Mouse (Mus musculus) inflammation-experienced regulatory T-cells, adult 6 months (primary cell): ENCODE results near the gene Pou2f1. TPM values are rescaled to one million over a fixed set of nuclear protein-coding genes. Genes with fewer than 3 reads are reported as not detected.
A peak's percentile ranks its signal among the peaks of the same experiment; 100 is the strongest.

Experiments
- ATAC-seq: one replicate; pipeline ENCODE4 v1.8.0; 2017
- polyA plus RNA-seq, 3 experiments: library from polyadenylated mRNA; unstranded; fragments of 100-300 nt; shearing (Covaris generic); gene quantifications; one replicate each; pipeline ENCODE4 v1.2.1; 2017

Pou2f1 gene
- 10 to 100 TPM; 26.0 to 60.8 (median 47.6) TPM for polyA plus RNA-seq

DNA sequence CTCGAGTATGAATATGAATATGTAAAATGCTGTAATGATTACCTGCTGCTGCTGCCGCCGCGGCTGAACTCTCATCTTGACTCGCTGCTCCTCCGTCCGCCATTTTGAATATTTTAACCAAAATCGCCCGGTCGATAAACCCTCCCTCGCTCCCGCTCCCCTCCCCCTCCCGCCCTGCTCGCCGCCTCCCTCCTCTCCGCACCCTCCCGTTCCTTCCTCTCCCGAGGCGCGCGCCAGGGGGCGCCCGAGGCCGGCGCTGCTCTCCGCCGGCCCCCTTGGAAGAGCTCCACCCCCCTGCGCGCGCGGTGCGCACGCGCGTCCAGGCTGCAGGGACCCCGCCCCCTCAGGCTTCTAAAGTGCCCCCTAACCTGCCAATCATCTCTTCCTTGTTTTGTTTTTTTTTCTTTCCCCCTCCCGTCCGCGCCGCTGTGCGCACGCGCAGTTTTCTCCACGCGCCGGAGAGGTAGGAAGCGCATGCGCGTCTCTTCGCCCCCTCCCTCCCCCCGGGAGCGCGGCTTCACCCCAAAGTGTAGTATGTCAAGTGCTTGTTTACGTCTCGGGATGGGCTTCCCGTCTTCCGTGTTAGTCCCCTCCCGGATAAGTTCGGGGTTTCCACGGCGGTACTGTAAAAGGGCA, at the start of gene Pou2f1:
Gene Pou2f1, minus strand, starts transcription at position 159 of the 636 bp plus-strand sequence.
- peak; percentile 60 for ATAC-seq

DNA sequence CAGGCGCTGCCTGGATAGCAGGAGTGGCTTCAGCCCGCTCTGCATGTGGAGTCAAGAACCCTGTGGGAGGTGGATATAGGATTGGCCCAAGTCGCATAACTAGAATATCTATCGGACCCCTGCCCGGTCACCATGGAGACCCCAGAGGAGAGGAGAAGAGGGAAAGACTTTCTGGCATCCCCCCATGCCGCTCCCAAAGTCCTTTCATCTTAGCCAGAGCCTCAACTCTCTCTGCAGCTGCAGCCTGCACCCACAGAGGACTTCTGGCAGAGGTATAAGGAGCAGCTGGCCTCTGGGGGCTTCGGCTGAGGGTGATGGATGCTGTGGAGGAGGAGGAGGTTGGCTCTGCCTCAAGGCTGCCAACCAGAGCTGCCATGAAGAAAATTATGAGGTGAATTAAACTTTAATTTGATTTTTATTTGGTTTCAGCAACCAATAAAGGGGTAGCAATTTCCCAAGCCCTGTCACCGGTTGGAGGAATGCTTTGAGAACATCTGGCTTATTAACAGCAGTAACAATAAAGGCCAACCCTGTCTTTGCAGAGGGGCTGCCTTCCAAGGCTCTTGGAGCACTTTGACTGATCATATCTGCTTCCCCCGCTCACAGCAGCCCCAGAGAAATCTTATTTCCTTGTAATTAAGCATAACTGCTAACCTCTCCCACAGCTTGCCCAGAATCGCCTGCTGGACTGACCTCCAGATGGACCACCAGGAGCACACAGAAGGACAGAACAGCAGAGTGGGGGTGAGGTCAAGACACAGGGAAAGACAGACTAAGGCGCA, 46.8 kb upstream of the Pou2f1 start:
- no peak for ATAC-seq

DNA sequence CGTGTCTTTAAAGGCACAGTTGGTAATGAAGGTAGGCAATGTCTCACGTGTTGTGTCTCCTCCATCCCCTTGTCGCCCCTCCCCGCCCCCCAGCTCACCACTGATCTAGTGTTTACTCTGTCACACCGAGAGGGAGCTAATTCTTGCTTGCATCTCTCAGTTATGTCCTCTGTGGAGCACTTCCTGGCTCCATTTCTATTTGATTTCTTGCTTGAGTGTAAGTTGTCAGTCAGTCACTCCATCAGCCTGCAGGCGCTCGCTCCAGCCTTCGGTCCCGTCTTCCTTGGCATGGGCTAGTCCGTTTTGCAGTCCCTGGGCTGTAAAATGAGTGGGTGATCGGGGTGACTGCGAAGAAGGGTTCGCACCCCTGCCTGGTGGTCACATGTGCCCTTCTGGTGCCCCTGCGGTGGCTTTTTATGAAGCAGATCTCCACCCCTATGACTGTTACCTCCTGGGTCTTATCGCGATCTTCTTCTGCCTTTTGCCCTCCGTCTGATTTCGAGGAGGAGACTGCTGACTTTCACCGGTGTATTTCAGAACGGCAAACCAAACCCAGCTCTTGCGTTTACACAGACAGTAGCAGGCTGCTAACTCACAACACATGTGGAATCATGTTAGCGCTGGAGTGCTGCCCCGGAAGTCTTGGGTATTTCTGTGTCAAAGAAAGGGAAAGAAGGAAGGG, 45.9 kb upstream of the Pou2f1 start:
- peak; percentile 62 for ATAC-seq

DNA sequence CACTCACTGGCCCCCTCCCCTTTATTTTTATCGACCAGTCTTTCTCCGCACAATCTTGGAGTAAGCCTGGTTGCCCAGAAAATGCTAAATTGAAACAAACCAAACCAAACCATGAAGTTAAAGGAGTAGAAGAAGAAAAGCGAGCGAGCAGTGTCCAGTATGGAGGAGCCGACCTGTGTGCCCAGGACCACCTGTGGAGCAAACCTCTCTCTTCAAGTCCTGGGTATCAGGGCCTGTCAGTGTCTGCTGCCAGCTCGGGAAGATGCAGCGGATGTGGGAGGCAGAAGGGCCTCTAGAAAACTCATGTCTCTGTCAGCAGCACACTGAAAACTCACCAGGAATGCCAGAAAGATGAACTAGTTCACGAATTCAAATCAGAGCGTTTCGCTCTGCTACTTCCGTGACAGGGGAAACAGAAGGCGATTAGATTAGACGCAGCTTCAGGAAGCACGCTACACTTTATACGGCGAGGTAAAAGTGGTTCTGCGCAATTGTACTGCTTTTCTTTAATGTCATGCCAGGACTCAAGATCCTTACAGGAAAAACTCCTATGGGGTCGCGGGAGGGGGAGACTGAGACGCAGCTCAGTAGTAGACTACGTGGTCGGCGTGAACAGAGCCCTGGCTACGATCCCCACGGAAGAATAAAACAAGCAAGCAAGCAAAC, 45.2 kb upstream of the Pou2f1 start:
- ATAC-seq = peak; percentile 58

DNA sequence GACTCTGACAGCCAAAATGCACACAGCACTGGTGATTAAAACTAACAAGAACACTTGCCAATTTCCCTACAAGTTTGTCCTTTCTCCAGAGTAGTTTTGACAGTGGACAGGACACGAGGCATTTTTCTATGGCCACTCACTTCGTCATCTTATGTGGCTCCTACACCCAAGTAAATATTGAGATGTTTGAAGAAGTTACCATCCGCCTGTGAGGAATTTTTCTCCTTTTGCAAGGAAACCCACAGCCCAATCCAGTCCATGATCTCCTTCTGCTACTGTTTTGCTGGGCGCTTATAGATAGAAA, 43.4 kb upstream of the Pou2f1 start:
- no peak for ATAC-seq

DNA sequence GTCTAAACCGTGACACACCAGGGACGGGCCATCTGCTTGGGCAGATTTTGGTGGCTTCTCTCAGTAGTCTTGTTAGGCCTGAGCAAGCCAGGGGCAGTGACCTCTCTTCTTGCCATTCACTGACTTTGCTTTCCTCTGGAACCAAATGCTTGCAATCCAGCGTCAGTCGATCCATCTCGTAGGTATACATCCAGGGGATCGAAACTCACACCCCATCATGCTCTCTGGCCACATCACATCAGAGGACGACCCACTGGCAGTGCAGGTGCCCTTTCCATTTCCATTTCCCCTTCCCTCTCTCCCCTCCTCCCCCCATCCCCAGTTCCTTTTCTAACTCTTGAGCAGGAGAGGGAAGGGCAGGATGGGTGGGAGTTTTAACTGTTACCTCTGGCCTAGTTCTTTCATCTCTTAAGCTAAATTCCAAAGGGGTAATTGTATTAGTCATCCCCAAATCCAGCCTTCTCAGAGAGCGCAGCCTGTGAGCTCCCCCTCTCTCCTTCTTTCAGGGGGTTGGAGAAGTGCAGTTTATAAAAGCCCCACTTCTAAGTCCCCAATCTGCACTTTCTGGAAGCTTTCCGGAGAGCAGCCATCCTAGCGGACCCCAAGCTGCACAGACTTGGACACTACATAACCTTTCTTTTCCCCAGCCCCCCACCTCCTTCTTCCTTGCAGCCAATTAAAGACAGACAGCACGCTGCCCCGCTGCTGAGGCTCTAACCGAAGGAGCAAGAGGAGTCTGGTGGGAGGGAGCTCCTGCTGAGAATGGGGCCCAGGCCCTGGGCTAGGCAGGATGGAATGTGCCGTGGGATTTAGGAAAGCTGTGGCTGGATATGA, 42.8 kb upstream of the Pou2f1 start:
- ATAC-seq = no peak

DNA sequence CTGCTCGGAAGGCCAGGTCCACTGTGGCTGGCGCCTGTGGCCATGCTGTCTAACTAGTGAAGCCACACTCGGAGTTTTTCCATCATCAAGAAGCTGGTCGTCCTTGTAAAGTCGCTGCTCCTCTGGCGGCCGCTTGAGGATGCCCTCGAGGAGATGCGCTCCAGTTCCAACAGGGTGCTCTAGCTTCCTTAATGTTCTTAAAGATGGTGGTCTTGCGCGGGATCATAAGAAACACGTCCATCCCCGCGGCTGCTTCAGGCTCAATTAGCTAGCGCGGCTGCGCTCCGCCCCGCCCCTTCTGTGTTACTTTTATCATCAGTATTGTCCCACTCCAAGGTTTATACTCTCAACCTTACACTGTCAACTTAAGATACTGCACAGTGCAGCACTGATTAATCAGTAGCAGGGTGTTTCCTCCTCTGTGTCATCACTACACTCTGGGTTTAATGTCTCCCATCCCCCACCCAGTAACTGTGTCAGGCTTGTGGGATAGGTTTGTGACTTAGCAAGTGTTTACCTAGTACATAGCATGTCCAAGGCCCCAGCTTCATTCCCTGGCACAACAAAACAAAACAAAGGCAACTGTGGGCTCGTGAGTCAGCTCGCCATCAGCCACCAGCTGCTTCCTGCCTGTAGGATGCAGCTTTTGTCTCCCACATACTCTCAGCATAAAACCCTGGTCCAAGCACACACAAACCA, 41.1 kb upstream of the Pou2f1 start:
- ATAC-seq = no peak

DNA sequence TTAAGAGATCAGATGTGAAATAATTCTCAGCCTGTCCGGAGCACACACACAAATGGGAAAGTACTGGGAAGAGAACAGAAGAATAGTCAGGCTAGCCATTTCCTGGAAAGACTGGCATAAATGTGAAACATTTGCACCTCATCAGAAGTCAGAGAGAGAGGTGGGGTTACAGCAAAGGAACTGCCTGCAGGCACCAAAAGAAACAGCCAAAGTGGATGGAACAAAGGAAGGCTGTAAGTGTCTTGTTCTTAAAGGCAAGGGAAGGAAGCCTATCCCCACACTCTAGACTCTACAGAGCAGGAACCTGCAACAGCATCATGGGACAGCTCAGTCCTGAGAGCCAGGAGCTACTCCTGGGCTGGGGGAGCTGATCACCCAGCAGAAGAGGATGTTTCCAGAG, 39.0 kb upstream of the Pou2f1 start:
- no peak for ATAC-seq

DNA sequence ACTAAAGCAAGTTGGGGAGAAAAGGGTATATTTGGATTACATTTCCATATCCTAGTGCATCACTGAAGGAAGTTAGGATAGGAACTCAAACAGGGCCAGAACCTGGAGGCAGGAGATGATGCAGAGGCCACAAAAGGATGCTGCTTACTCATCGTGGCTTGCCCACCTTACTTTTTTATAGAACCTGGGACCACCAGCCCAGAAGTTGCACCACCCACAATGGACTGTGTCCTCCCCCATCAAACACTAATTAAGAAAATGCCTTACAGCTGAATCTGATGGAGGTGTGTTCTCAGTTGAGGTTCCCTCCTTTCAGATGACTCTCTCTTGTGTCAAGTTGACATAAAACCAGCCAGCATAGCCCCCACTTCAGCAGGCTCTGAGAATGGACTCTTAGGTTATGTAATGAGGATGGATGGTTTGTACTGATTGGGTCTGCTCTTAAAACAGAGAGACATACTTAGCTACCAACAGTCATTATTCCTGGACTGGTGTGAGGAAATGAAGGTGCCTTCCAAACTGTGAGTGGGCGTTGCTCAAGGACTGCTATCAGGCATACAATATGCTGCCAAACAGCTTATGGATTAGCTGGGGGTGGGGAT, 36.4 kb upstream of the Pou2f1 start:
- ATAC-seq = no peak

DNA sequence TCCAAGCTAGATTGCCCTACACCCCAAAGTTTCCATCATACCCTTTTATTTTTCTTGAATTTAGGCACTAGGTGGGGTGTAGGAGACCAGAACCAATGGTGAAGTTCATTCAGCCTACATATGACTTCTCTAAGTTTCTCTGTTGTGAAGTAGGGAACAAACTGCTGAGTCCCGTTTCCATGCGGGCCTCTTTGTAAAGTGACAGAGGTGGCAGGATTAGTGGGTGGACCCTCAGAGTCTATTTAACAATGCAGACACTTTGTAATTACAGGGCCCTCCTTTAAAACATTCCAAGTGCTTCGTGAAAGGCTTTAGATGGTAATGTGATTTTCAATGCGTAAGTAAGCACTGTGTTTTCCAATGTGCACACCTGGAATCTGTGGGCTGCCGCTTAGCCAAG, 32.6 kb upstream of the Pou2f1 start:
- no peak for ATAC-seq

DNA sequence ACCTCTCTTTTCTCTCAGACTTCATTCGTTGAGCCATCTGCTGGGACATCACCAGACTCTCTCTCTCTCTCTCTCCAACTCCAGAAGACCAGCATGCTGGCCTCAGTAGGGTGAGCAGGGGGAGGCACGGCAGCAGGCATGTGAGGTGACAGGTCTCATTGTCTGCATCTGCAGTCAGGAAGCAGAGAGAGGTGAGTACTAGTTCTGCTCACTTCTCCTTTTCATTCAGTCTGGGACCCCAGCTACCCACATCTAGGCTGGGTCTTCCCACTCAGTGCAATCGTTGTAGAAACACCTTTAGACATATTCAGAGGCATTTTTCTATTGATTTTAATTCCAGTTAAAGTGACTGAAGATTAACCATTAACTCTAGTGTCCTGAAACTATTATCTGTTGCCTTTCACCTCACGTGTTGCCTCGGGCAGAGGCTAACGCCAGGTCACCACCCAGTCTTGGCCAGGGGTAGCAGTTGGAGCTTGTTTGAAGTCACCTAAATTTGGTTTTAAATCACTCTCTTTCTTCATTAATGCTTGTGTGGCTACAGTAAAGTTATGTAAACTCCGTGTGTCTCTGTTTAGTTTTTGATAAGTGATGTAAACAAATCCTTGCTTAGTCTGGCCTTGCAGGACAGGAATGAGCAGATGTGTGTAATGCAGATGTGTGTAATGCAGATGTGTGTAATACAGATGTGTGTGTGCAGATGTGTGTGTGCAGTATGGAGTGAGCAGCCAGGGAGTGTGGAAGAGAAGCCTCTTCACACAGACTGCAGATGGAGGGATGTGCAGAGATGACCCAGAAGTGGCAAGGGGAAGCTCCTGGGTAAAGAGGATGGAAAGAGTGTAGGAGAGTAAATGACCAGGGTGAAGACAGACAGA, 29.4 kb upstream of the Pou2f1 start:
- ATAC-seq = no peak

DNA sequence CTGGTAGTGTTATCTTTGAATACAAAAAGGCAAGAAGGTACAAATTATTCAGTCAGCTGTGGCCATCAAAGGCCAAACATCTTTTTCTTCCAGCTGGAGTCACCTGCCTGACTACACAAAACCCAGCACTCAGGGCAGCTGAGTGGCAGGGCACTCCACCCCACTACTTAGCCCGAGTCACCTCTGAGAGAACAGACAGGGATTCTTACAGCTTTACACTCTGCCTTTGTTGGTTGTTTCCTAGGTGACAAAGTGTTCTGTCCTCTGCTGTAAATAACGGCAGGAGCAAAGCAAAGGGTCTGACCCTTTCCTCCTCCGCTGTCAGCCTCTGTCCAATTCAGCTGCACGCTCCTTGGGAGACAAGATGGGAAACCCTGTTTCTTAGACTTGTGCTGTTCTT, 21.5 kb upstream of the Pou2f1 start:
- ATAC-seq = no peak

DNA sequence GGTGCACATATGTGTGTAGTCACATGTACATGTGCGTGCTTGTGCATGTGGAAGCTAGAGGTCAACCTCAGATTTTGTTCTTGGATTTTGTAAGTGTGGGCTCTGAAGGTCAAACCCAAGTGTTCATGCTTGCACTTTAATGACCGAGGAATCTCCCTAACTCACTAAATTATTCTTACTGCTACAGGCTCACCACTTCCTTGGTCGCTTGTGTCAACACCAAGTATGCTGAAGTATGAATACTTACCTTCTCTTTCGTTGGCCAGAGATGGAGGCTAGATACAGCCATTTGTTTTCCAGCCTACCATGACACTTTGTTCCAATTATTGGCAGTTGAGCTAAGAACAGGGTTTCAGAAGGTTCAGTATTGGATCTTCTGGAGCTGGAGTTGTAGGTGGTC, 14.7 kb upstream of the Pou2f1 start:
- ATAC-seq = peak; percentile 53

DNA sequence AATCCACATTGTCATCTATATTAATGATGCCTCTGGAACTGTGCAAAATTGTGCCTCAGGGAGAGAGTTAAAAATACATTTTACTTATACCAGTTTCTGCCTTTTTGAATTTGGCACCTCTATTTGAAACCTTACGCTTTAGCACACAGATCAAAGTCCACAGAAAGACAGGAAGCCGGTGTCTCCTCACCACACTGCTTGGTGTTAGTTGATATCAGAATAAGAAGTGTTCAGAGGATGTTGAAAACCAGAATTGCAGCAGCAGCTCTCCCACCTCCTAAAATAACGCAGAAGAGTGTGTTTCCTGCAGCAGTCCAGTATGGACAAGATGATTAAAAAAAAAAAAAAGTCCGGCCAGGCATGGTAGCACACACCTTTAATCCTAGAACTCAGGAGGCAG, 13.8 kb upstream of the Pou2f1 start:
- ATAC-seq = peak; percentile 95

DNA sequence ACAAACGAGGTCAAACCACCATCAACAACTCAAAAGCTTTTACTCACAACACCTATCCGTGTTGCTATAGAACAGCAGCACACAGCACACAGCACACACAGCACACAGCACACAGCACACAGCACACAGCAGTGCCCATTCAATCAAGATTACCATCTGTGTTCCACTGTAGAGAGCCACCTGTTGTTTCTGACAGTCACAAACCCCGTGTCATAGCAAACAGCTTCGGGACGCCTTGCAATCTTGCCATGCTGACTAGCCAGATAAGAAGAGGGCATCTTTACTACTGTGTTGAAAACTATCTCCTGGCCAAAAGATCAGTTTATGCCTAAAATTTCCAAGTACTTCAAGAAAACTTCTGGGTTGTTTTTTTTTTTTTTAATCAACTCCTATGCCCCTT, 12.1 kb upstream of the Pou2f1 start:
- ATAC-seq = no peak

DNA sequence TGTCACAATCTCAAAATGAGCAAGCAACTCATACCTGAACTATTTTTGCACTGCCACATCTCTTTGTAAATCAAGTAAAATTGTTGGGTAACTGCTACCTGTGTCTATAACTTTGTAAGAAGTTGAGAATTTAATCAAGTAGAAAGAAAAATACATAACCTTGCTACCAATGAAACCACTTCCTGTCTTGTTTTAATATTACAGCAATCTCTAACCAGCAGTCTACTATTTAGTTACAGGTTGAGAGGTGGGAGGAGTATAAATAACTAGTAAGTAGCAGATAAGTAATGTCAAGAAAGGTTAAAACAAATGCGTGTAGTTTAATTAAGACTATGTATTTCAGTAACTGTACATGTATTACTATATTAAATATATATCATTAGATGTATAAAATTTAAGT, 7.6 kb upstream of the Pou2f1 start:
- ATAC-seq = peak; percentile 80

DNA sequence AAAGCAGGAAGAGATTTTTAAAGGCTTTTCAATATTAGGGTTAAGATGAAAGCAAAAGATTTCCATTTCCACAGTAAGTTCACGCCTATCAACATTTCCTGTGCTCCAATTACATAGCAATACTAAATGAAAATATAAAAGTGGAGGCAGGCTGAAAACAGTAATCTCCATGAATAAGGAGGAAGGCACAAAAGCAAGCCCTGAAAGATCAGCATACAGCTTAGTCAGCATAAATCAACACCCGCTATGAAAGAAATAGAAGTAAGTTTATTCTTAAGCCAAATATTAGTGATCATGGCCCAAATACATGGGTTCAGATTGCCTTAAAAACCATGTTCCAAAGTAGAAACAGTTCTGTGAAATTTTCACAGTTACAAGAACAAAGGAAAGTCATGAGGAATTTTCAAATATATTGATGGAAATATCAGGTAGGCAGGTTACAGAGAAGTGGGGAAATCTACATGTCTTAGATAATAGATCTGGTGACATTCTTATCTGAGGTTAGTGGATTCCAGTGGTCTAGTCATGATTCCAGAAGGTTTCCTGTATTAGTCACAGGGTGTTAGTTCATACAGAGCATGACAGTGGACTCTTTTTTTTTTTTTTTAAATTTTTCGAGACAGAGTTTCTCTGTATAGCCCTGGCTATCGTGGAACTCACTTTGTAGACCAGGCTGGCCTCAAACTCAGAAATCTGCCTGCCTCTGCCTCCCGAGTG, 6.3 kb upstream of the Pou2f1 start:
- no peak for ATAC-seq

DNA sequence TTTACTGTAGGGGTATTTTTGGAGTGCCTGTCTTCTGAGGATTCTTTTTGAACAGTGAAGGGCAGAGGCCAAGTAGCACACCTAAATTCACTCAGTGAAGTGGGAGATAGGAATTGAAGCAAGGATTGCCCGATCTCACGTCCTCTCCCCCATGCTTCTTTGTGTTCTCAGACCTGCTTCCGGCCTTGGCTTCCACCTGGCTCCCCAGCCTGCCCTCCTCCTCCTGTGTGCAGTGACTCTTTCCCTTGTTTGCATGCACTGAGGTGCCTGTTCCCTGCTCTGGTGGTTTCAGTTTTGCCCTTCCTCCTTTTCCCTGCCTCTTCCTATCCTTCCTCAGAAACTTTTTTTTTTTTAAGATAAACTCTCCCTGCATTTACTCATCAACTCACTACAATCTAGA, 4.5 kb upstream of the Pou2f1 start:
- ATAC-seq = no peak

DNA sequence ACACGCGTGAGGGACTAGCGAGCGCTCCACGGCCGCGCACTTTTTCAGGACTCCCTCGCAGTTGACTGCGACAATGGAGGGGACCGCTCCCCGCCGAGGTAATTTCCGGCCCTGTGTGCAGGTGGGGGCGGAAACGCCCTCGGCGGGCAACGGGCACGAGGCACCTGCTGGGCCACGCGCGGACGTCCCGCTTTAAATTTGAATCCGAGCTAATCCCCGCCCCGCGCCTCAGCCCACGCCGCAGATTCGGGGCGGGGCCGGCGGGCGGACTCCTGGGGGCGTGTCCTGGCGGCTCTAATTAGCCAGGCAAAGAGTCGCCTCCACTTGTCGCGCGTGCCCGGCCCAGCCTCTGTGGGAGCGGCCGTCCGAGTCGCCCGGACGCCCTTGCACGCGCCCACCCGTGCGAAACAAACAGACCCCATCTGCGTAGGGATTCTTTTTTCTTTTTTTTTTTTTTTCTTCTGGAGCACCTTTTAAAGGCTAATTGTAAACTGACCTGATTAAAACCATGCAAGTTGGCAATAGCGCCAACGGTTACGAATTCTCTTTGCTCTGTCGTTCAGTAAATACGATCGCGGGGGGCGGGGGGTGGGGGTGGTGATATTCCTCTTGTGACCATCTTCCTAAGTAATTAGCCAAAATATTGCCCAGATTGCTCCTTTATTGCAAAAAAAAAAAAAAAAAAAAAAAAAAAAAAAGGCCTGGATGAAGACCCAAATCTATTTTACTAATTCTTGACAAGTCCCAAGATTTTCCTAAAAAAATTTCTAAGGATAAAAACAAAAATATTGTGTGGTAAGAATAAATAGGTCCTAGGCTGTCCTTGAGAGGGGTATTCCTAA, 924 bp upstream of the Pou2f1 start:
- ATAC-seq = peak; percentile 63
